Mouse (Mus musculus) heart, postnatal 0 days (tissue): Measurements from ENCODE around the gene 9430097D07Rik.

Source experiments
- CTCF ChIP-seq: IDR thresholded peaks from 2 replicates; pipeline ENCODE4 v1.5.1; 2016; ENCODE audit warnings: antibody characterized with exemption, control low read depth, low read depth
- EP300 ChIP-seq: IDR thresholded peaks from 2 replicates; pipeline ENCODE4 v1.6.1; 2016; ENCODE audit warnings: antibody characterized with exemption, low read depth

- no peak for TF ChIP-seq CTCF
- TF ChIP-seq EP300, result no peak
Observed at GRCm38 (mm10) chr2:32587731-32588321, 12.3 kb upstream of the 9430097D07Rik start.
